Mouse (Mus musculus) spleen, adult 10 weeks (tissue): ENCODE measurements around the gene Prr23a3. TPM values are rescaled to one million over a fixed set of nuclear protein-coding genes. Genes with fewer than 3 reads are reported as not detected.

Experiments used
- polyA plus RNA-seq: library from polyadenylated mRNA; stranded (reverse); fragments of 350-450 nt; fragmentation: Illumina TruSeq; extraction: RNeasy Lipid Tissue Mini Kit (QIAGEN cat#74804); gene quantifications from one replicate; pipeline ENCODE4 v1.2.3, GENCODE M21; 2015; ENCODE audit warnings: low replicate concordance; ENCODE audit not compliant: insufficient read depth

The Prr23a3 gene
- not detected for polyA plus RNA-seq

GRCm38 (mm10) chr9:98864571-98864970 is at the start of gene Prr23a3:
Gene Prr23a3 (plus strand): TSS chr9:98864767.

GRCm38 (mm10) chr9:98842117-98842516 is 22.4 kb upstream of the Prr23a3 start, which contains the start of gene Prr23a1:
Gene Prr23a1 (plus strand): TSS chr9:98842503.

GRCm38 (mm10) chr9:98856210-98856609 is 8.4 kb upstream of the Prr23a3 start, which contains the start of gene Prr23a2:
Gene Prr23a2 (plus strand): TSS chr9:98856494.

GRCm38 (mm10) chr9:98902819-98903218 is 38.3 kb downstream of the Prr23a3 start, which contains the start of gene 7420426K07Rik:
Gene 7420426K07Rik (plus strand): TSS chr9:98903119.

Other genes with a start within 250 kb of the Prr23a3 start
- not detected for gene Prr23a1, start 22.3 kb upstream of the Prr23a3 start, polyA plus RNA-seq
- not detected for gene Prr23a2, start 8.3 kb upstream of the Prr23a3 start, polyA plus RNA-seq
- not detected for gene 7420426K07Rik, start 38.4 kb downstream of the Prr23a3 start, polyA plus RNA-seq
- not detected for gene Foxl2, start 90.5 kb downstream of the Prr23a3 start, polyA plus RNA-seq
- 61.9 TPM for gene Faim, start 121.6 kb downstream of the Prr23a3 start, polyA plus RNA-seq
- 0.15 TPM for gene Gm1123, start 170.9 kb downstream of the Prr23a3 start, polyA plus RNA-seq